Mouse (Mus musculus) CH12.LX (cell line): ENCODE data around the gene Gm10037.

ENCODE experiments used
- CHD1 ChIP-seq: IDR thresholded peaks from 2 replicates; pipeline ENCODE4 v1.6.1; 2012; ENCODE audit warnings: low read depth, low read length, improper control_type of control experiment, inconsistent platforms
- CTCF ChIP-seq, 2 experiments: IDR thresholded peaks in 1 of 2; conservative IDR thresholded peaks in 1 of 2; 2 replicates each; pipeline ENCODE4 v1.5.1; 2011 to 2012; ENCODE audit warnings: low read depth in 2 of 2, low read length in 2 of 2, improper control_type of control experiment in 1 of 2, inconsistent platforms in 1 of 2, mild to moderate bottlenecking in 1 of 2, moderate library complexity in 1 of 2
- EP300 ChIP-seq: IDR thresholded peaks from 2 replicates; pipeline ENCODE4 v1.6.1; 2011; ENCODE audit warnings: low read length, improper control_type of control experiment
- GABPA ChIP-seq: IDR thresholded peaks from 2 replicates; pipeline ENCODE4 v1.6.1; 2012; ENCODE audit warnings: low read depth, low read length, improper control_type of control experiment, inconsistent platforms; ENCODE audit not compliant: insufficient replicate concordance
- HCFC1 ChIP-seq: IDR thresholded peaks from 2 replicates; pipeline ENCODE4 v1.6.1; 2012; ENCODE audit warnings: low read depth, mild to moderate bottlenecking, inconsistent platforms, low read length, improper control_type of control experiment
- POLR2A ChIP-seq: IDR thresholded peaks from 2 replicates; pipeline ENCODE4 v1.6.1; 2011; ENCODE audit warnings: low read depth, mild to moderate bottlenecking, improper control_type of control experiment, low read length
- POLR2AphosphoS2 ChIP-seq: IDR thresholded peaks from 2 replicates; pipeline ENCODE4 v1.6.1; 2011; ENCODE audit warnings: low read depth, low read length, improper control_type of control experiment
- RCOR1 ChIP-seq: conservative IDR thresholded peaks from 2 replicates; pipeline ENCODE4 v1.6.1; 2012; ENCODE audit warnings: low read depth, mild to moderate bottlenecking, inconsistent platforms, low read length, improper control_type of control experiment
- ZKSCAN1 ChIP-seq: IDR thresholded peaks from 2 replicates; pipeline ENCODE4 v1.6.1; 2012; ENCODE audit warnings: low read depth, inconsistent platforms, low read length, improper control_type of control experiment, borderline replicate concordance
- ZNF384 ChIP-seq: IDR thresholded peaks from 2 replicates; pipeline ENCODE4 v1.6.1; 2012; ENCODE audit warnings: low read depth, low read length, improper control_type of control experiment, inconsistent platforms

DNA sequence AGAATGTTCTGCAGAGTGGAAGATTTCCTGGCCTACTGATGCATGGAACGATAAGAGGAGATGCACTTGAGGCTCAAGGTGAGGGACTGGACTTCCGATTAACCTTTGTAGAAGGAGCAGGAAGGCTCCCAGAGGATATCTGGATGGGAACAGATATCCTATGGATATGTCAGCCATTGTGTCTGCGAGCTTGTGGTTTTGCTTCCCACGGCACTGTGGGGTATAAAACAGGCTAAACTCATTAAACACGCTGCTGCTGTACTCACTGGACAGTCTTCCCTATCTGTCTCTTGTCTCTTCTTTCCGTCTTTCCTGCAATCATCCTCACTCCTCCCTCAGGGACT is 12.8 kb downstream of the Gm10037 start:
- TF ChIP-seq RCOR1 (no peak), GABPA (no peak), POLR2A (no peak), EP300 (no peak), CTCF (conservative IDR thresholded peaks at IDR 0.05 in 1 of 2, IDR thresholded peaks at IDR 0.05 in 1 of 2; ENCODE audit: low read depth in 2 of 2, low read length in 2 of 2) (no peak), ZNF384 (no peak), POLR2AphosphoS2 (no peak), HCFC1 (no peak), ZKSCAN1 (no peak), CHD1 (no peak)
